Mouse (Mus musculus) CH12.LX (cell line): ENCODE data around the gene Sgsm3.

ENCODE experiments used
- GABPA ChIP-seq: IDR thresholded peaks from 2 replicates; pipeline ENCODE4 v1.6.1; 2012; ENCODE audit warnings: low read depth, low read length, improper control_type of control experiment, inconsistent platforms; ENCODE audit not compliant: insufficient replicate concordance
- MAZ ChIP-seq: IDR thresholded peaks from 2 replicates; pipeline ENCODE4 v1.6.1; 2012; ENCODE audit warnings: low read depth, mild to moderate bottlenecking, inconsistent platforms, low read length, improper control_type of control experiment, moderate library complexity
- NRF1 ChIP-seq: IDR thresholded peaks from 2 replicates; pipeline ENCODE4 v1.6.1; 2014; ENCODE audit warnings: low read depth, mild to moderate bottlenecking, inconsistent platforms, low read length, improper control_type of control experiment, moderate library complexity
- POLR2A ChIP-seq: IDR thresholded peaks from 2 replicates; pipeline ENCODE4 v1.6.1; 2011; ENCODE audit warnings: low read depth, mild to moderate bottlenecking, improper control_type of control experiment, low read length
- USF1 ChIP-seq: IDR thresholded peaks from 2 replicates; pipeline ENCODE4 v1.6.1; 2014; ENCODE audit warnings: low read depth, mild to moderate bottlenecking, inconsistent platforms, low read length, improper control_type of control experiment

DNA sequence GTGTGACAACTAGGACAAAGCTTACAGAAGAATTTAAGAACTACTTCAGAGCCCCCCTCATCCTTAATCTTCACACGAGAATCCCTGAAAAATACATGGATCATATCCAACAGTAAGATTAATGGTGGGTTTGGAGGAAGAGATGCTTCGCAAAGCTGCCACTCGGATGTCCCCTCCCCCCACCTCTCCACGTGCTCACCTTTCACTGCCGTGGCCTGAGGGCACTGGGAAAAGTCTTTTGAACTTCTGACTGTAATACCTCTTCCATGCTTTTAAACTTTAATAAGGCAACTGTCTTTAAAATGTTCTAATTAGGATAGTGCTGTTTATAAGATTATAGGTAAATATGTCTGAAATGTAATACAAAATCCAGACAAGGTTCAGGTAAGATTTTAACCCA lies 3.3 kb upstream of the Sgsm3 start:
- no peak for TF ChIP-seq USF1
- TF ChIP-seq MAZ: no peak
- no peak for TF ChIP-seq NRF1
- TF ChIP-seq POLR2A: no peak
- no peak for TF ChIP-seq GABPA
